In genomic region chr6:3763171-3763967, GRCm38 (mm10) we compare ENCODE assay signal across 9 mouse cellular contexts. TPM values are rescaled to one million over a fixed set of nuclear protein-coding genes. Genes with fewer than 3 reads are reported as not detected.
DNase-seq lines count a peak whose midpoint lies in the region; ATAC-seq and TF ChIP-seq lines count a peak whose summit lies in the region.
"Had no signal": no experiment of that assay in that cellular context is flagged by ENCODE, and none has a peak within 500 bp of the region (broad histone marks: within the 10 kb centered on the region; RNA-seq: fewer than 3 reads in every experiment).

No protein-coding gene starts in this region.

- no peaks in the 10 kb centered on the region for H3K9me3 ChIP-seq in heart, embryonic 13.5 days
- no peaks in the 10 kb centered on the region for H3K9me3 ChIP-seq in intestine, postnatal 0 days (ENCODE audit: control insufficient read depth)
- H3K9me3 ChIP-seq in midbrain, embryonic 14.5 days (ENCODE audit: control insufficient read depth, low read length), result no peaks in the 10 kb centered on the region

- H3K4me1 ChIP-seq in heart, embryonic 13.5 days, result peaks cover 9% of the 10 kb centered on the region
- no peaks in the 10 kb centered on the region for H3K4me1 ChIP-seq in intestine, postnatal 0 days (replicated peaks; ENCODE audit: control insufficient read depth, insufficient read depth, low read length)
- peaks cover 9% of the 10 kb centered on the region for H3K4me1 ChIP-seq in midbrain, embryonic 14.5 days (ENCODE audit: control insufficient read depth, insufficient read depth, low read length)

- no peak for TF ChIP-seq CTCF in intestine, postnatal 0 days (IDR thresholded peaks at IDR 0.05; ENCODE audit: low read depth)

- H3K4me3 ChIP-seq in heart, embryonic 13.5 days, result peak overlapping the region; percentile 61
- peak overlapping the region; percentile 40 for H3K4me3 ChIP-seq in intestine, postnatal 0 days (ENCODE audit: low read depth, low read length)
- peak overlapping the region; percentile 46 for H3K4me3 ChIP-seq in midbrain, embryonic 14.5 days (replicated peaks; ENCODE audit: low read depth, low read length)

- DNase-seq in heart, adult 8-10 months (ENCODE audit: low spot score), result no peak
- DNase-seq in embryo, embryonic 11.5 days (ENCODE audit: low read depth, low spot score), result peak; percentile 20
- peak; percentile 71 for DNase-seq in midbrain, embryonic 14.5 days
- no peak for DNase-seq in T-cell, adult 2 months (ENCODE audit: low spot score)
- no peak for DNase-seq in adrenal gland, adult (ENCODE audit: inconsistent age in 2 of 2, low spot score in 1 of 2)

- no peaks in the 10 kb centered on the region for H3K36me3 ChIP-seq in heart, embryonic 13.5 days
- H3K36me3 ChIP-seq in intestine, postnatal 0 days (ENCODE audit: control insufficient read depth, insufficient read depth), result no peaks in the 10 kb centered on the region
- H3K36me3 ChIP-seq in midbrain, embryonic 14.5 days (ENCODE audit: control insufficient read depth, insufficient read depth, low read length), result no peaks in the 10 kb centered on the region

- ATAC-seq in heart, embryonic 13.5 days (ENCODE audit: extremely low read depth, insufficient number of reproducible peaks, low FRiP score, low TSS enrichment), result no peak
- no peak for ATAC-seq in intestine, postnatal 0 days
- ATAC-seq in midbrain, embryonic 14.5 days (ENCODE audit: low FRiP score, low TSS enrichment), result peak; percentile 66; the same call in 1 of the 2 replicates
- no peak for ATAC-seq in megakaryocyte-erythroid progenitor cell, adult 5-6 weeks (replicated peaks; ENCODE audit: low FRiP score, low TSS enrichment, poor library complexity, severe bottlenecking)

- H3K27ac ChIP-seq in heart, embryonic 13.5 days (replicated peaks), result no peak overlapping the region
- H3K27ac ChIP-seq in intestine, postnatal 0 days (ENCODE audit: low read depth, low read length), result no peak overlapping the region
- H3K27ac ChIP-seq in midbrain, embryonic 14.5 days (replicated peaks; ENCODE audit: low read depth, low read length), result no peak overlapping the region

- peaks cover 57% of the 10 kb centered on the region for H3K27me3 ChIP-seq in heart, embryonic 13.5 days (replicated peaks)
- H3K27me3 ChIP-seq in intestine, postnatal 0 days (replicated peaks; ENCODE audit: control insufficient read depth, insufficient read depth, low read length), result peaks cover 22% of the 10 kb centered on the region
- peaks cover 37% of the 10 kb centered on the region for H3K27me3 ChIP-seq in midbrain, embryonic 14.5 days (ENCODE audit: control insufficient read depth, insufficient read depth, low read length)
- H3K27me3 ChIP-seq: CH12.LX had no signal

- WGBS in heart, embryonic 13.5 days, result under 1% methylated on average over 39 of the region's 39 CpGs
- WGBS in intestine, postnatal 0 days, result under 1% methylated on average over 39 of the region's 39 CpGs
- under 1% methylated on average over 38 of the region's 39 CpGs for WGBS in midbrain, embryonic 14.5 days

- peak overlapping the region; percentile 95 for H3K4me2 ChIP-seq in heart, embryonic 13.5 days
- peak overlapping the region; percentile 77 for H3K4me2 ChIP-seq in intestine, postnatal 0 days (replicated peaks; ENCODE audit: low read depth)
- peak overlapping the region; percentile 98 for H3K4me2 ChIP-seq in midbrain, embryonic 14.5 days (ENCODE audit: low read length)

- H3K9ac ChIP-seq in heart, embryonic 13.5 days, result peak overlapping the region; percentile 66
- no peak overlapping the region for H3K9ac ChIP-seq in intestine, postnatal 0 days (ENCODE audit: low read depth, low read length)
- H3K9ac ChIP-seq in midbrain, embryonic 14.5 days (replicated peaks; ENCODE audit: low read length), result peak overlapping the region; percentile 39; the same call in 1 of the 2 replicates

RNA-seq across cellular contexts. Expression of gene Calcr, which starts 1.1 kb away (rescaled TPM):
- 0.62 and 0.71 TPM in 2 replicates for polyA plus RNA-seq in heart, embryonic 13.5 days (2015; fragmentation: Nextera tagmentation; extraction: Ambion mirVana)
- not detected for total RNA-seq in heart, adult 8-10 months (2022)
- polyA plus RNA-seq in intestine, postnatal 0 days (2015; fragmentation: Nextera tagmentation; extraction: Ambion mirVana), result 0.05 and 0.12 TPM in 2 replicates
- 6.7 and 7.4 TPM in 2 replicates for polyA plus RNA-seq in midbrain, embryonic 14.5 days (2014; fragmentation: Nextera tagmentation; extraction: Ambion mirVana)
- total RNA-seq in megakaryocyte-erythroid progenitor cell, adult 5-6 weeks (2014; fragmentation: Nextera tagmentation), result not detected in 2 replicates
- total RNA-seq in megakaryocyte-erythroid progenitor cell, adult 5-6 weeks (2017), result not detected in 2 replicates
- total RNA-seq: CH12.LX had no signal

Comparison
In these comparisons a context has a peak if more than half of its experiments do, and no peak if none do; other contexts are left out.
1. DNase-seq: peak in embryo, embryonic 11.5 days (single experiment) and midbrain, embryonic 14.5 days (single experiment); none in heart, adult 8-10 months (single experiment), T-cell, adult 2 months (single experiment) and adrenal gland, adult (0 of 2).
2. Peak in every context shown above with its lines, with median percentiles within 50 percentile points of each other: H3K4me2 ChIP-seq and H3K4me3 ChIP-seq.